Mouse (Mus musculus) intestine, postnatal 0 days (tissue): ENCODE data around the gene Kcnip2. TPM values are rescaled to one million over a fixed set of nuclear protein-coding genes. Genes with fewer than 3 reads are reported as not detected.

Source experiments
- ATAC-seq: fragments of 200-750 bp; cut with Nextera tagmentation; 2 replicates; pipeline ENCODE4 v1.8.0; 2017; ENCODE audit warnings: mild to moderate bottlenecking, moderate TSS enrichment, moderate library complexity
- H3K27ac ChIP-seq: fragments of 300-500 bp; sonication (generic); 2 replicates; pipeline ENCODE4 v1.5.1; 2014; ENCODE audit warnings: mild to moderate bottlenecking, low read depth, low read length, moderate library complexity
- H3K27me3 ChIP-seq: fragments of 300-500 bp; sonication (generic); replicated peaks from 2 replicates; pipeline ENCODE4 v1.6.1; 2014; ENCODE audit warnings: low read length, mixed read lengths; ENCODE audit not compliant: control insufficient read depth, insufficient read depth
- H3K36me3 ChIP-seq: fragments of 300-500 bp; sonication (generic); 2 replicates; pipeline ENCODE4 v1.6.1; 2014; ENCODE audit warnings: mild to moderate bottlenecking, moderate library complexity; ENCODE audit not compliant: control insufficient read depth, insufficient read depth
- H3K4me1 ChIP-seq: fragments of 300-500 bp; sonication (generic); replicated peaks from 2 replicates; pipeline ENCODE4 v1.6.1; 2014; ENCODE audit warnings: antibody characterized with exemption, low read length, mixed read lengths; ENCODE audit not compliant: control insufficient read depth, insufficient read depth
- H3K4me2 ChIP-seq: fragments of 300-500 bp; sonication (generic); replicated peaks from 2 replicates; pipeline ENCODE4 v1.6.1; 2014; ENCODE audit warnings: low read depth, mild to moderate bottlenecking, moderate library complexity
- H3K4me3 ChIP-seq: fragments of 300-500 bp; sonication (generic); 2 replicates; pipeline ENCODE4 v1.5.1; 2014; ENCODE audit warnings: low read depth, low read length
- H3K9ac ChIP-seq: fragments of 300-500 bp; sonication (generic); 2 replicates; pipeline ENCODE4 v1.6.1; 2014; ENCODE audit warnings: mild to moderate bottlenecking, low read depth, low read length
- H3K9me3 ChIP-seq: fragments of 300-500 bp; sonication (generic); 2 replicates; pipeline ENCODE4 v1.6.1; 2016; ENCODE audit warnings: mixed run types; ENCODE audit not compliant: control insufficient read depth
- CTCF ChIP-seq: sonication (generic); IDR thresholded peaks from 2 replicates; pipeline ENCODE4 v1.5.1; 2016; ENCODE audit warnings: low read depth, mild to moderate bottlenecking, control low read depth, antibody characterized with exemption, moderate library complexity
- WGBS: fragments of 180-500 bp; shearing (Covaris S2); extraction: QIAGEN DNeasy Blood & Tissue Kit; methylation state at CpG from one replicate; pipeline ENCODE4 v1.1.7; 2014; 5-methylcytosine and 5-hydroxymethylcytosine counted together
- polyA plus RNA-seq: library from polyadenylated mRNA; unstranded; fragments of >200 nt; fragmentation: Nextera tagmentation; extraction: Ambion mirVana; gene quantifications from 2 replicates; pipeline ENCODE4 v1.2.1, GENCODE M21; 2015

The Kcnip2 gene
- 3.6 and 4.7 TPM in 2 replicates for polyA plus RNA-seq

GRCm38 (mm10) chr19:45815831-45816405 is at the start of gene Kcnip2:
Gene Kcnip2, minus strand, starts transcription at chr19:45816061.
- ATAC-seq, result peak; percentile 23; the same call in 1 of the 2 replicates
- H3K27ac ChIP-seq, result no peak within 1 kb of the TSS
- H3K9ac ChIP-seq, result no peak within 1 kb of the TSS; the same call in 1 of the 2 replicates
- peaks cover 3% of the 10 kb centered on the region; the same call in 1 of the 2 replicates for H3K4me1 ChIP-seq
- WGBS, result 3% methylated on average over 23 of the region's 29 CpGs
- peaks cover 17% of the 10 kb centered on the region for H3K36me3 ChIP-seq
- H3K4me2 ChIP-seq, result peak within 1 kb of the TSS; percentile 59
- H3K27me3 ChIP-seq, result peaks cover 5% of the 10 kb centered on the region; the same call in 1 of the 2 replicates
- no peaks in the 10 kb centered on the region for H3K9me3 ChIP-seq
- peak; percentile 51 for TF ChIP-seq CTCF
- H3K4me3 ChIP-seq, result peak within 1 kb of the TSS; percentile 31

GRCm38 (mm10) chr19:45855284-45855920 is 39.5 kb upstream of the Kcnip2 start:
- Histone ChIP-seq H3K36me3 (no peaks in the 10 kb centered on the region), H3K9me3 (no peaks in the 10 kb centered on the region), H3K27ac (no peak overlapping the region), H3K4me2 (no peak overlapping the region), H3K4me1 (no peaks in the 10 kb centered on the region), H3K27me3 (no peaks in the 10 kb centered on the region), H3K4me3 (no peak overlapping the region), H3K9ac (no peak overlapping the region)
- WGBS, result 64% methylated on average over 8 of the region's 8 CpGs
- no peak for ATAC-seq
- TF ChIP-seq CTCF, result no peak

GRCm38 (mm10) chr19:45854521-45854920 is 38.7 kb upstream of the Kcnip2 start:
- no peaks in the 10 kb centered on the region for H3K4me1 ChIP-seq
- no peaks in the 10 kb centered on the region for H3K27me3 ChIP-seq
- no peak overlapping the region for H3K4me2 ChIP-seq
- no peak for TF ChIP-seq CTCF
- no peak overlapping the region for H3K9ac ChIP-seq
- H3K9me3 ChIP-seq, result no peaks in the 10 kb centered on the region
- 79% methylated on average over 7 of the region's 7 CpGs for WGBS
- no peak for ATAC-seq
- H3K27ac ChIP-seq, result no peak overlapping the region
- H3K4me3 ChIP-seq, result no peak overlapping the region
- H3K36me3 ChIP-seq, result no peaks in the 10 kb centered on the region

GRCm38 (mm10) chr19:45847733-45848093 is 31.9 kb upstream of the Kcnip2 start:
- no peak overlapping the region for H3K4me3 ChIP-seq
- no peaks in the 10 kb centered on the region for H3K4me1 ChIP-seq
- H3K9ac ChIP-seq, result no peak overlapping the region
- 77% methylated on average over 4 of the region's 4 CpGs for WGBS
- H3K27me3 ChIP-seq, result no peaks in the 10 kb centered on the region
- no peak overlapping the region for H3K27ac ChIP-seq
- TF ChIP-seq CTCF, result no peak
- no peaks in the 10 kb centered on the region for H3K9me3 ChIP-seq
- no peak overlapping the region for H3K4me2 ChIP-seq
- ATAC-seq, result no peak
- H3K36me3 ChIP-seq, result 0 out of 2 replicates have a peak, but pooled peaks cover 3% of the 10 kb centered on the region

GRCm38 (mm10) chr19:45847016-45847732 is 31.3 kb upstream of the Kcnip2 start:
- Histone ChIP-seq H3K4me3 (no peak overlapping the region), H3K4me1 (no peaks in the 10 kb centered on the region), H3K4me2 (no peak overlapping the region), H3K9ac (no peak overlapping the region), H3K9me3 (no peaks in the 10 kb centered on the region), H3K27ac (no peak overlapping the region), H3K27me3 (no peaks in the 10 kb centered on the region), H3K36me3 (0 out of 2 replicates have a peak, but pooled peaks cover 3% of the 10 kb centered on the region)
- TF ChIP-seq CTCF, result peak; percentile 67
- 84% methylated on average over 3 of the region's 3 CpGs for WGBS
- ATAC-seq, result no peak

GRCm38 (mm10) chr19:45844209-45844608 is 28.3 kb upstream of the Kcnip2 start:
- WGBS, result 71% methylated on average over 3 of the region's 3 CpGs
- no peaks in the 10 kb centered on the region for H3K4me1 ChIP-seq
- H3K27ac ChIP-seq, result no peak overlapping the region
- no peak for ATAC-seq
- no peak overlapping the region for H3K4me2 ChIP-seq
- H3K9me3 ChIP-seq, result no peaks in the 10 kb centered on the region
- H3K27me3 ChIP-seq, result no peaks in the 10 kb centered on the region
- TF ChIP-seq CTCF, result no peak
- peaks cover 7% of the 10 kb centered on the region; the same call in 1 of the 2 replicates for H3K36me3 ChIP-seq
- H3K9ac ChIP-seq, result no peak overlapping the region
- H3K4me3 ChIP-seq, result no peak overlapping the region
